Mouse (Mus musculus) cerebellum, postnatal 10 days (tissue): ENCODE measurements at regions not wholly inside any gene's neighbourhood (a gene's known extent, or its start where the extent isn't known, plus 50 kb on each side); places are given as distances from the start of the nearest gene placed in this dataset.

Experiments
- DNase-seq, 2 experiments: peaks; one replicate each; pipeline ENCODE4 v3.0.0; 2021; ENCODE audit warnings: mixed read lengths in 2 of 2

GRCm38 (mm10) chr14:109985026-109985425 lies 769.9 kb downstream of the Slitrk6 start:
- peak; percentile 3 to 8 for DNase-seq

GRCm38 (mm10) chr14:109958008-109958407 lies 796.9 kb downstream of the Slitrk6 start:
- no peak for DNase-seq

DNA sequence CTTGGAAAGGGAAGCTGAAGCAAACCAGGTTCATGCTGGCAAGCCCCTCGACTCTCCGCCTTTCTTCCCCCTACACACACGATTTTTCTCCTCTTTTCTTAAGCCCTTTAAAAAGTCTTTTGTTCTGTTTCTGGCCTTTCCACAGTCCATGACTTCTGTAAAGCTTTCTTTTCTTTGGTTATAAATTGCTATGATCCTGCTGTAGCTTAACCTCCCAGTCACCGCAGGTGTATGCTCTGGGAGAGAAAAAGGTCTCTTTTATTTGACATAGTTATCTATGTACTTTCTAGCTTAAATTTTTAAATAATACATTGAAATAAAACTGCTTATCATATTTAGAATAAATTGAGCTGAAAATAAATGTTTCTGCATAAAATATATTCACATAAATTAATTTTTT lies 813.0 kb downstream of the Slitrk6 start:
- DNase-seq: no peak

GRCm38 (mm10) chr14:109941162-109941561 lies 813.8 kb downstream of the Slitrk6 start:
- DNase-seq: no peak

DNA sequence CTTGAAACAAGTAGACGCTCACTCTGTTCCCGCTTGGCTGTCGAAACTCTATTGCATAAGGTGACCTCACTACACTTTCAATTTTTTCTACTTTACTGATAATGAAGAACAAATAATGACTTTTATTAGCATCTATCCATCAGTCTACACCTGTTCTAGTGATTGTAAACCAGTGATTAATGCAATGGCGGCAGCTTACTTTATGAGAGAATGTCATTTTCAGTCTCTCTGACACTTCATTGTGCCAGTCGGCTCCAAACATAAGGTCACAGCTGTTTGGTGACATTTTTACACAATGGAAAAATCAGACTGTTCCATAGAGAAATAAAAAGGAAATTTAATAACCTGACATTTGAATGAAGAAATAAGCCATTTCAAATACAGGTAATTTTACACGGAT lies 817.5 kb downstream of the Slitrk6 start:
- no peak for DNase-seq

DNA sequence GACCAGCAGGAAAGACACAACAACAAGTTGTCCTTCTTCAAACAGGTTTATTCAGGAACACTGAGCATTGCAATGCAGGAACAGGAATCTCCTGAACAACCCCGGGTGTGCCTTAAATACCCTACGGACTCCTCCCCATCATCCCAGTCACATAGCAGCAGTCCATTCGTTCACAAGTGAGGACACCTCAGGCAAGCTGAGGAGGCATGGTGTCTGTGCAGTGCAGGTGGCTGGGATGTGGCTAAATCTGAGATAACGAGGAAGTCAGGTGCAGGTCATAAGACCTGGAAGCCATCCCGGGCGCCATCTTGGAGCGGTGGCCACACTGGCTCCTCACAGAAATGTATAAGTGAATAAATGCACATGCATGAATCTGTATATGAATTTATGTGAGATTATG lies 826.0 kb downstream of the Slitrk6 start:
- DNase-seq: no peak

- no peak for DNase-seq
Observed at GRCm38 (mm10) chr14:109891896-109892165, 863.1 kb downstream of the Slitrk6 start.

- peak; percentile 6 to 27 for DNase-seq
Observed at GRCm38 (mm10) chr14:109891151-109891895, 863.6 kb downstream of the Slitrk6 start.

DNA sequence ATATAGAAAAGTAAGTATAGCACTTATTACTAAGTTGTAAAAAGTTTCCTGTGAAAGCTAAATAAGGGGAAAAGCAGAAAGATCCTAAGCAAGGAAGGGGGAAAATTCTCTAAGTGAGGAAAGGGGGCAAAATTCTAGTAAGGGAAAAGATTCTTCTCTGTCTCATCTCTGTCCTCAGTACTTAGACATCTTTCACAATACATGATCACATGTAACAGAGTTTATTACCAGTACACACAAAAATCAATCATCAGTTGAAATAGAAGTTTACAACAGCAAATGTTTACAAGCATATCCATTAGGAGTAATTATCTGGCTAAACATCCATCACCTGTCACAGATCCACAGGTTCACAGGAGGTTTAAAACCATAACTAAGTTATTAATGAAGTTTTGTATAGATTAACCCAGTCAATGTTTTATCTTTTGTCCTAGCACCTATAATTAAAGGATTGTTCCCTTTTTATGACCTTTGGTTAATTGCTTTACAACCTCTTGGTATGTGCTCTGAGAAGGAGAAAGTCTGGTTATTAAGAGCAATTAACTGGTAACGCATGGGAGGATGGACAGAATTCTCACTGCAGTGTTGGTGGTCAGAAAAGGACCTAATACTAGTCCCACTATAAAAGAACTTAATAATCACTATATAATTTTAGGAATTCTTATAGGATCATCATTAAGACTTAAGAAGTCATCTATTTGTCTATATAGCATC lies 877.8 kb downstream of the Slitrk6 start:
- DNase-seq: no peak

DNA sequence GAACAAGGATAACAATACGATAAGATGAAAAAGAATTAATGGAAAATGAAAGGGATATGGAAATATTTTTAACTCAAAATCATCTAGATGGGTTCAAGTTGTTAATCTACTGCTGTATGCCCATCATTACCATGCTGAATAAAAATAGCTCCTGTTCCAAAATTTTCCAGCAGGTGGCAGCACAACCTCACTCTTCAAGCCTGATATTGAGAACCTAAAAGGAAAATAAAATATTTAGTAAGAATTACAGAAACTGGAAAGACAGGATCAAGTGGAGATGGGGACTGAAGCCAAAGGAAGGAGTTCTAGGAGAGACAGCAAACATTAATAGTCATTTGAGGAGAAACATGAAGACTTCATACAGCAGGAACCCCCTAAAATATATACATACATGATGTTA lies 880.7 kb downstream of the Slitrk6 start:
- DNase-seq: peak; percentile 67 to 79

DNA sequence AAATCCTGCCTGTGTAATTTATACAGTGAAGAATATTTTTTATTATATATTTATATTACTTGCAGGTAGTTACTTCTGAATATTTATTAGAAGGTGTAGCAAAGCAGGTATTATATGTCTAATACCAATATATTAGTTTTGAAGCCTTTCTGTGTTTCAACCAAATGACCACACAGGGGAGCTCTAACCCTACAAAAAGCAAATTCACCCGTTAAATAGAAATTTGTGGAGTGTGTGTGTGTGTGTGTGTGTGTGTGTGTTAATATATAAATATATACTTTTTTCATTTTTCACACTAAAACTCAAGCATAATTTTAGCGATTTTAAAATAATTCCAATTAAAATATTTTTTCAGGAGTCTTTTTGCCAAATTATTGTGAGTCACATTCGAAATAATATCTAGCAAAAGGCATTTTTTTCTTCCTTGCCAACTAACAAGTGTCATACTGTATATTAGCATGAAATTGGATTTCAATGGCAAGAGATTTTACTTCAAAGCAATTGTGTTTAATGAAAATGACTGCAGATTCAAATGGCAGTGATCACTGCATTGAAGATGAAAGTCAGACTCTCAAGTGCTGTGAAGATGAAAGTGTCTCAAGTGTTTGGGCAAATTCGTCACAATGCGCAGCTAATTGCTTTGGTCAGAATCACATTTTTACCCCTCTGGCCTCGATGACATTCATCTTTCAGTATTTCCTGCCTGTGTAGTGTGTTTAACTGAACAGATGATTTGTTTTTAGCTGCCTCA lies 914.4 kb downstream of the Slitrk6 start:
- peak; percentile 49 to 56 for DNase-seq

GRCm38 (mm10) chr14:109802522-109803126 lies 888.7 kb upstream of the Slitrk1 start:
- no peak for DNase-seq

GRCm38 (mm10) chr14:109772246-109772645 lies 858.3 kb upstream of the Slitrk1 start:
- DNase-seq: no peak

DNA sequence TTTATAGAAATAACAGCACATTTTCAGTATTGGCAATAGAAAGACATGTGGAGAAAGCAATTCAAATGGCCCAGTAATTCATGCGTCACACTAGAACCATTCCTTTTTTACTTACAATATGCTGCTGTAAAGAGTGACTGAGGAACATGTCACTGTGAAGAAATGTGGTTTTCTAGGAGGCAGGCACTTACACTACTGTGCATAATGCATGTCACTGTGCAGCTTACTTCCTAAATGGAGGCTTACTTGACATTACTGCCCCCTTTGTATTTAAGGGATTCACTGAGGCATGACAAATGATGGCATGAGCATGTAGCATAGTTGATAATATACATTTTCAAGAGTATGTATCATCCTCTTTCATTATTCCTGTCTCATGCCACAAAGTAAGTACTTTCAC lies 846.9 kb upstream of the Slitrk1 start:
- DNase-seq: no peak
